Mouse (Mus musculus): ENCODE results near the gene Olfr107. TPM values are rescaled to one million over a fixed set of nuclear protein-coding genes. Genes with fewer than 3 reads are reported as not detected.

Gene Olfr107
- polyA plus RNA-seq (2012; rRNA removed): not detected in 2 replicates

- no peak for DNase-seq (ENCODE audit: extremely low spot score in 1 of 2, low spot score in 1 of 2)
These were observed at the start of gene Olfr107 for GRCm38 (mm10) chr17:37398926-37399325. Gene Olfr107, plus strand, starts transcription at chr17:37399226.

- DNase-seq (ENCODE audit: extremely low spot score in 1 of 2, low spot score in 1 of 2): no peak
These were observed 39.7 kb upstream of the Olfr107 start, which contains the start of gene Olfr104-ps for GRCm38 (mm10) chr17:37359282-37359681. Gene Olfr104-ps, plus strand, starts transcription at chr17:37359582.

- DNase-seq (ENCODE audit: extremely low spot score in 1 of 2, low spot score in 1 of 2): no peak
These were observed 20.3 kb upstream of the Olfr107 start, which contains the start of gene Olfr105-ps for GRCm38 (mm10) chr17:37378733-37379132. Gene Olfr105-ps, plus strand, starts transcription at chr17:37379033.

- no peak for DNase-seq (ENCODE audit: extremely low spot score in 1 of 2, low spot score in 1 of 2)
These were observed 8.9 kb upstream of the Olfr107 start, which contains the start of gene Olfr106-ps for GRCm38 (mm10) chr17:37390093-37390492. Gene Olfr106-ps, plus strand, starts transcription at chr17:37390393.

- no peak for DNase-seq (ENCODE audit: extremely low spot score in 1 of 2, low spot score in 1 of 2)
These were observed 14.4 kb downstream of the Olfr107 start for GRCm38 (mm10) chr17:37413380-37413779.

- no peak for DNase-seq (ENCODE audit: extremely low spot score in 1 of 2, low spot score in 1 of 2)
These were observed 46.2 kb downstream of the Olfr107 start, which contains the start of gene Olfr108 for GRCm38 (mm10) chr17:37445180-37445579. Gene Olfr108, plus strand, starts transcription at chr17:37445480.

Other genes starting within 250 kb of the Olfr107 start
- not detected in 2 replicates for gene Olfr93, start 237.7 kb upstream of the Olfr107 start, polyA plus RNA-seq (2012; rRNA removed)
- gene Ubd, start 205.3 kb upstream of the Olfr107 start, polyA plus RNA-seq (2012; rRNA removed): not detected in 2 replicates
- not detected in 2 replicates for gene Olfr94, start 198.2 kb upstream of the Olfr107 start, polyA plus RNA-seq (2012; rRNA removed)
- not detected in 2 replicates for gene Olfr95, start 186.1 kb upstream of the Olfr107 start, polyA plus RNA-seq (2012; rRNA removed)
- not detected in 2 replicates for gene Olfr96, start 179.1 kb upstream of the Olfr107 start, polyA plus RNA-seq (2012; rRNA removed)
- not detected in 2 replicates for gene Olfr97, start 161.9 kb upstream of the Olfr107 start, polyA plus RNA-seq (2012; rRNA removed)
- gene Olfr98, start 135.5 kb upstream of the Olfr107 start, polyA plus RNA-seq (2012; rRNA removed): not detected in 2 replicates
- 2.4 and 3.0 TPM in 2 replicates for gene H2-M3, start 129.0 kb upstream of the Olfr107 start, polyA plus RNA-seq (2012; rRNA removed)
- 0.08 TPM in 1 of 2 replicates, not detected in the other for gene Olfr99, start 115.8 kb upstream of the Olfr107 start, polyA plus RNA-seq (2012; rRNA removed)
- gene Olfr101, start 94.9 kb upstream of the Olfr107 start, polyA plus RNA-seq (2012; rRNA removed): 0.23 TPM in 1 of 2 replicates, not detected in the other
- gene Olfr102, start 82.2 kb upstream of the Olfr107 start, polyA plus RNA-seq (2012; rRNA removed): 0.08 TPM in 1 of 2 replicates, not detected in the other
- gene Olfr103, start 59.5 kb upstream of the Olfr107 start, polyA plus RNA-seq (2012; rRNA removed): not detected in 2 replicates
- not detected in 2 replicates for gene Olfr104-ps, start 39.6 kb upstream of the Olfr107 start, polyA plus RNA-seq (2012; rRNA removed)
- gene Olfr105-ps, start 20.2 kb upstream of the Olfr107 start, polyA plus RNA-seq (2012; rRNA removed): not detected in 2 replicates
- gene Olfr106-ps, start 8.8 kb upstream of the Olfr107 start, polyA plus RNA-seq (2012; rRNA removed): not detected in 2 replicates
- not detected in 2 replicates for gene Olfr108, start 46.3 kb downstream of the Olfr107 start, polyA plus RNA-seq (2012; rRNA removed)
- 0.02 TPM in 1 of 2 replicates, not detected in the other for gene Olfr109, start 59.7 kb downstream of the Olfr107 start, polyA plus RNA-seq (2012; rRNA removed)
- not detected in 2 replicates for gene H2-M2, start 84.3 kb downstream of the Olfr107 start, polyA plus RNA-seq (2012; rRNA removed)
- gene Olfr110, start 93.2 kb downstream of the Olfr107 start, polyA plus RNA-seq (2012; rRNA removed): 0.82 and 0.96 TPM in 2 replicates
- gene Olfr111, start 108.8 kb downstream of the Olfr107 start, polyA plus RNA-seq (2012; rRNA removed): 1.3 and 1.6 TPM in 2 replicates
- gene Olfr112, start 170.2 kb downstream of the Olfr107 start, polyA plus RNA-seq (2012; rRNA removed): not detected in 2 replicates
- not detected in 2 replicates for gene Olfr113, start 178.4 kb downstream of the Olfr107 start, polyA plus RNA-seq (2012; rRNA removed)
- gene Olfr114, start 193.5 kb downstream of the Olfr107 start, polyA plus RNA-seq (2012; rRNA removed): not detected in 2 replicates
- 0.11 TPM in 1 of 2 replicates, not detected in the other for gene Olfr115, start 227.9 kb downstream of the Olfr107 start, polyA plus RNA-seq (2012; rRNA removed)
- not detected in 2 replicates for gene Olfr116, start 228.0 kb downstream of the Olfr107 start, polyA plus RNA-seq (2012; rRNA removed)

Measured in frontal cortex, adult 2 months (tissue).